ENCODE assay signal across 10 mouse cellular contexts in the genomic region with DNA sequence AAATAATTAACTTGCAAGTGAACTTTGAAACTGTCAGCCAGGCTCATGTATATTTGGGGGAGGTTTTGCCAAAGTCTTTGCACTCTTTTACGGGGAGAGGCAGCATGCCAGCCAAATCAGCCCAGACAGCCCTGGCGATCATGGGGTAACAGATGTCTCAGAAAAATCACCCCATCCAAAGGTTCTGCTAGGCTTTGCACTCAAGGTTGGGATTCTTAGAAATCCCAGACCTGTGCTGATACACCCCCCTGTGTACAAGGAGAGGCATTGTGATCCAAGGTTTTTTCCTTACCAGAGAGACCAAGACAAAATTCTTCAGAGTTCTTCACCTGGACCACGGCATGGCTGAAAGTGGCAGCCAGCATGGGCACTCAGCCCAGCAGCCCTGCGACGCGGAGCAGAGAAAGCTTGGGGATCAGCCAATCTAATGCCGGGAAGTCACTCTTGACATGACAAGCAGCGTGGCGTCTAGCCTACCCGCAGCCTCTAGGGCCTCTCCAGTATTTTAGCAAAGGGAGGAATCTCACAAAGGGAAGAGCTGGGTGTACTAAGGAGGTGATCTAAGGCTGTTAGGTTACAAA. TPM values are rescaled to one million over a fixed set of nuclear protein-coding genes. Genes with fewer than 3 reads are reported as not detected.
DNase-seq lines count a peak whose midpoint lies in the region; ATAC-seq and TF ChIP-seq lines count a peak whose summit lies in the region.
"Had no signal": no experiment of that assay in that cellular context is flagged by ENCODE, and none has a peak within 500 bp of the region (broad histone marks: within the 10 kb centered on the region; RNA-seq: fewer than 3 reads in every experiment).

No protein-coding gene starts in this region.

- peak overlapping the region; percentile 37; the same call in 1 of the 2 replicates for H3K4me2 ChIP-seq in heart, embryonic 15.5 days
- H3K4me2 ChIP-seq in hindbrain, postnatal 0 days (ENCODE audit: low read depth, low read length) = peak overlapping the region; percentile 24
- H3K4me2 ChIP-seq: stomach, embryonic 15.5 days had no signal

- peaks cover 21% of the 10 kb centered on the region for H3K4me1 ChIP-seq in heart, embryonic 15.5 days (replicated peaks)
- peaks cover 11% of the 10 kb centered on the region for H3K4me1 ChIP-seq in hindbrain, postnatal 0 days (ENCODE audit: insufficient read depth, low read length)

- peak overlapping the region; percentile 24; the same call in 1 of the 2 replicates for H3K27ac ChIP-seq in heart, embryonic 15.5 days
- no peak overlapping the region for H3K27ac ChIP-seq in hindbrain, postnatal 0 days
- H3K27ac ChIP-seq: stomach, embryonic 15.5 days had no signal

- no peaks in the 10 kb centered on the region for H3K9me3 ChIP-seq in heart, embryonic 15.5 days (replicated peaks)
- H3K9me3 ChIP-seq in hindbrain, postnatal 0 days (ENCODE audit: low read length) = no peaks in the 10 kb centered on the region
- H3K9me3 ChIP-seq: stomach, embryonic 15.5 days had no signal

- peak; percentile 21; the same call in 1 of the 2 replicates for TF ChIP-seq CTCF in hindbrain, postnatal 0 days (IDR thresholded peaks at IDR 0.05; ENCODE audit: low read depth)

- WGBS in heart, embryonic 15.5 days = 22% methylated on average over 10 of the region's 10 CpGs
- 20% methylated on average over 10 of the region's 10 CpGs for WGBS in hindbrain, postnatal 0 days

- no peak for DNase-seq in heart, adult 8-10 months (ENCODE audit: low spot score)
- peak; percentile 44 for DNase-seq in A20 (ENCODE audit: low read depth, low spot score)
- DNase-seq in cerebellum, adult 18-20 months = peak; percentile 54 to 68
- peak; percentile 70 for DNase-seq in hindbrain, postnatal 0 days (ENCODE audit: low spot score)
- no peak for DNase-seq in embryo, embryonic 10 days (ENCODE audit: low spot score)
- no peak for DNase-seq in urinary bladder, postnatal 25 days (ENCODE audit: low spot score)
- no peak for DNase-seq in right cerebral cortex, adult 18-20 months
- DNase-seq: gastrocnemius, postnatal 25 days had no signal

- no peak overlapping the region for H3K4me3 ChIP-seq in heart, embryonic 15.5 days
- no peak overlapping the region for H3K4me3 ChIP-seq in hindbrain, postnatal 0 days (ENCODE audit: low read length)
- H3K4me3 ChIP-seq: stomach, embryonic 15.5 days had no signal

- ATAC-seq in heart, embryonic 15.5 days (replicated peaks; ENCODE audit: insufficient number of reproducible peaks, insufficient read depth, low FRiP score, low read depth) = no peak
- no peak for ATAC-seq in hindbrain, postnatal 0 days

- H3K27me3 ChIP-seq in heart, embryonic 15.5 days = no peaks in the 10 kb centered on the region
- H3K27me3 ChIP-seq in hindbrain, postnatal 0 days (ENCODE audit: insufficient read depth, low read length) = no peaks in the 10 kb centered on the region
- H3K27me3 ChIP-seq: stomach, embryonic 15.5 days had no signal

- no peak overlapping the region for H3K9ac ChIP-seq in heart, embryonic 15.5 days
- no peak overlapping the region for H3K9ac ChIP-seq in hindbrain, postnatal 0 days (replicated peaks; ENCODE audit: low read length)
- H3K9ac ChIP-seq: stomach, embryonic 15.5 days had no signal

- no peaks in the 10 kb centered on the region for H3K36me3 ChIP-seq in heart, embryonic 15.5 days
- no peaks in the 10 kb centered on the region for H3K36me3 ChIP-seq in hindbrain, postnatal 0 days (ENCODE audit: insufficient read depth, low read length)
- H3K36me3 ChIP-seq: stomach, embryonic 15.5 days had no signal

RNA-seq across cellular contexts. Expression of gene Igsf3, which starts 7.5 kb away (rescaled TPM):
- 38.0 and 45.0 TPM in 2 replicates for polyA plus RNA-seq in heart, embryonic 15.5 days (2015; fragmentation: Nextera tagmentation; extraction: Ambion mirVana)
- total RNA-seq in heart, adult 8-10 months (2022) = 10 to 100 TPM; 10.1 to 12.3 (median 12.0) TPM
- total RNA-seq in hindbrain, postnatal 0 days (2014; rRNA removed) = 76.3 and 84.0 TPM in 2 replicates
- 62.1 and 65.7 TPM in 2 replicates for polyA plus RNA-seq in hindbrain, postnatal 0 days (2015; fragmentation: Nextera tagmentation; extraction: Ambion mirVana)

Comparison
In these comparisons a context has a peak if more than half of its experiments do, and no peak if none do; other contexts are left out.
1. DNase-seq: peak in A20 (single experiment), cerebellum, adult 18-20 months (2 of 2) and hindbrain, postnatal 0 days (single experiment); none in heart, adult 8-10 months (single experiment), embryo, embryonic 10 days (single experiment), urinary bladder, postnatal 25 days (single experiment) and right cerebral cortex, adult 18-20 months (single experiment).